Mouse (Mus musculus): ENCODE data around the gene Elovl7. TPM values are rescaled to one million over a fixed set of nuclear protein-coding genes. Genes with fewer than 3 reads are reported as not detected.

Elovl7 gene
- polyA plus RNA-seq, 1 experiment = 13.8 TPM

DNA sequence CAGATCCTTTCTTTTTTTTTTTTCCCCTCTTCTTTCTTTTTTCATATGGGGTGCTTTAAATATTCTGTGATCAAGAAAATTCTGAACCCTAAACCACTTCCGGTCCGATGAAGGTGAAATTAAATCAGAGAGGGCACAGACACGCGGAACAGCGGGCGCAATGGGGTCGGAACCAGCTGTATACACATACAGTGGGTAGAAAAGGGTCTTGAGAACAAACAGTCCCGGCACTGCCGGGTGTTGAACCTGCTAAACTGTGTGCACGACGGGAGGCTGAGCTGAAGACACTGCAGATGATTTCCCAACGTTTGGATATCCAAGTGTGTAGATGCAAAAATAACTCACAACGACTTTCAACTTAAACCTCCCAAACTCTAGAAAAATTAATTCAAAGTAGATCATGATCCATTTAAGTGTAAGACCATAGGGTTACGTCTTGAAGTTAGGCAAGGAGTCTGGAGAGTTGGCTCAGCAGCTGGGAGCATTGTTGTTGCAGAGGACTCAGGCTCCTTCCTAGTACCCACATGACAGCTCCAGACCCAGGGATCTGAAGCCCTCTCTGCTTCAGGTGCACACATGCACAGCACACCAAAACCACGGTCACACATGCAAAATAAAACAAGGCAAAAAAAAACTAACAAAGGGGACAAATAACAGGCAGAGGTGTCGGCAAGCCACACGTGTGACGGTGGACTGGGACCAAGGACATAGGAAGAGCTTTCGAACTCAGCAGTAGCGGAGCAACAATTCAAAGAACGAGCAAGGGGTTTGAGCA, 114.4 kb downstream of the Elovl7 start:
- Histone ChIP-seq H3K27me3 (ENCODE audit: control insufficient read depth, insufficient read depth, low read length, poor library complexity, severe bottlenecking) (no peaks in the 10 kb centered on the region), H3K4me1 (ENCODE audit: control insufficient read depth, insufficient read depth, low read length) (peaks cover 1% of the 10 kb centered on the region)

DNA sequence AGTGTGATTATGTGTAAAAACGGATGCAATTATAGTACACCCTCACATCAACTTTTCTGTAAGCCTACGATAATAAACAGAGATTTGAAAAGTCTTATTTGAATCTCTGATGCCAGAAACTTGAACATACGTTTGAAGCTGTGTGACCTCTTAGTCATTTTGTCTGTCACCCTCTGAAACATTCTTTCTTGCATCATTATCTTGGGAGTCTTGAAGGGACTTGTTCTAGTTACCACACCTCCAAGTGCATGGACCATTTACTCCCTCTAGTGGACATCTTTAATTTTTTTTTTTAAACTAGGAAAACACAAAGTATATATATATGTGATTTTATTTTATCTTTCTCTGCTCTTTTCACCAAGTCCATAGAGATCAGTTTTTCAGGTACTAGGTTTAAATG, 115.5 kb downstream of the Elovl7 start:
- H3K9ac ChIP-seq (ENCODE audit: low read depth, poor library complexity, severe bottlenecking) = no peak overlapping the region
- no peaks in the 10 kb centered on the region; the same call in 1 of the 2 replicates for H3K36me3 ChIP-seq (ENCODE audit: control insufficient read depth, insufficient read depth, low read length, poor library complexity, severe bottlenecking)
- no peak overlapping the region for H3K4me3 ChIP-seq (ENCODE audit: low read depth, low read length)
- H3K9me3 ChIP-seq (replicated peaks; ENCODE audit: control insufficient read depth, insufficient read depth, low read length, poor library complexity, severe bottlenecking) = no peaks in the 10 kb centered on the region
- peaks cover 1% of the 10 kb centered on the region for H3K4me1 ChIP-seq (ENCODE audit: control insufficient read depth, insufficient read depth, low read length)
- TF ChIP-seq CTCF (IDR thresholded peaks at IDR 0.05; ENCODE audit: low read depth, low read length) (no peak), POLR2A (IDR thresholded peaks at IDR 0.05; ENCODE audit: insufficient read depth, low read length) (no peak), EP300 (IDR thresholded peaks at IDR 0.05; ENCODE audit: insufficient read depth, low read depth, low read length) (no peak)
- no peaks in the 10 kb centered on the region for H3K27me3 ChIP-seq (ENCODE audit: control insufficient read depth, insufficient read depth, low read length, poor library complexity, severe bottlenecking)
- no peak overlapping the region for H3K27ac ChIP-seq (ENCODE audit: insufficient read depth, low read length)

More for the DNA sequence above, 114.4 kb downstream of the Elovl7 start:
- H3K4me3 ChIP-seq (ENCODE audit: low read depth, low read length) = no peak overlapping the region
- no peak overlapping the region for H3K9ac ChIP-seq (ENCODE audit: low read depth, poor library complexity, severe bottlenecking)
- no peak overlapping the region for H3K27ac ChIP-seq (ENCODE audit: insufficient read depth, low read length)
- no peak for TF ChIP-seq EP300 (IDR thresholded peaks at IDR 0.05; ENCODE audit: insufficient read depth, low read depth, low read length)
- TF ChIP-seq POLR2A (IDR thresholded peaks at IDR 0.05; ENCODE audit: insufficient read depth, low read length) = no peak
- no peak for TF ChIP-seq CTCF (IDR thresholded peaks at IDR 0.05; ENCODE audit: low read depth, low read length)
- H3K36me3 ChIP-seq (ENCODE audit: control insufficient read depth, insufficient read depth, low read length, poor library complexity, severe bottlenecking) = peaks cover 4% of the 10 kb centered on the region; the same call in 1 of the 2 replicates
- no peaks in the 10 kb centered on the region for H3K9me3 ChIP-seq (replicated peaks; ENCODE audit: control insufficient read depth, insufficient read depth, low read length, poor library complexity, severe bottlenecking)

Other genes with a start within 250 kb of the Elovl7 start
- gene Smim15, start 170.0 kb upstream of the Elovl7 start, polyA plus RNA-seq (2011; ENCODE audit: insufficient read depth, insufficient read length, low read depth, missing spikeins) = 101 TPM in 2 replicates
- gene Ndufaf2, start 55.8 kb upstream of the Elovl7 start, polyA plus RNA-seq (2011; ENCODE audit: insufficient read depth, insufficient read length, low read depth, missing spikeins) = 77.4 and 103 TPM in 2 replicates
- 19.1 and 19.8 TPM in 2 replicates for gene Ercc8, start 55.7 kb upstream of the Elovl7 start, polyA plus RNA-seq (2011; ENCODE audit: insufficient read depth, insufficient read length, low read depth, missing spikeins)
- gene Depdc1b, start 101.9 kb downstream of the Elovl7 start, polyA plus RNA-seq (2011; ENCODE audit: insufficient read depth, insufficient read length, low read depth, missing spikeins) = 15.2 and 16.2 TPM in 2 replicates
- gene Pde4d, start 235.5 kb downstream of the Elovl7 start, polyA plus RNA-seq (2011; ENCODE audit: insufficient read depth, insufficient read length, low read depth, missing spikeins) = 5.0 and 5.6 TPM in 2 replicates